Mouse (Mus musculus) C2C12 (cell line): ENCODE results near the gene Bcl2a1a. TPM values are rescaled to one million over a fixed set of nuclear protein-coding genes. Genes with fewer than 3 reads are reported as not detected.
"Not testable (repeated sequence)": the region's sequence is repeated elsewhere in the genome, so short reads cannot be mapped to it uniquely, and the experiment has no call there.

ENCODE experiments used
- H3K27me3 ChIP-seq: one replicate; pipeline ENCODE4 v1.6.1; 2011; ENCODE audit not compliant: control insufficient read depth, insufficient read depth, insufficient read length
- H3K36me3 ChIP-seq: one replicate; pipeline ENCODE4 v1.6.1; 2011; ENCODE audit not compliant: control insufficient read depth, insufficient read depth
- H3K4me3 ChIP-seq: one replicate; pipeline ENCODE4 v1.5.1; 2011; ENCODE audit warnings: mild to moderate bottlenecking, control low read depth; ENCODE audit not compliant: poor library complexity, insufficient read depth, severe bottlenecking
- H3K79me2 ChIP-seq: one replicate; pipeline ENCODE4 v1.6.1; 2011; ENCODE audit not compliant: control insufficient read depth, insufficient read depth
- H3K79me3 ChIP-seq: one replicate; pipeline ENCODE4 v1.6.1; 2011; ENCODE audit warnings: low read depth, control low read depth
- H3ac ChIP-seq: one replicate; pipeline ENCODE3; 2011; ENCODE audit warnings: low read depth; ENCODE audit not compliant: control insufficient read depth, insufficient read length
- polyA plus RNA-seq: library from polyadenylated mRNA; unstranded; fragments of >200 nt; fragmentation: generic; extraction: Trizol; gene quantifications from one replicate; pipeline ENCODE4 v1.2.1, GENCODE M21; 2012; ENCODE audit warnings: missing spikeins

The Bcl2a1a gene
- polyA plus RNA-seq, 1 experiment: not detected

- not testable (repeated sequence) for H3K4me3 ChIP-seq
Observed at GRCm38 (mm10) chr9:88976875-88977274, 20.2 kb downstream of the Bcl2a1a start.

GRCm38 (mm10) chr9:88979781-88980180, 23.1 kb downstream of the Bcl2a1a start:
- not testable (repeated sequence) for H3K36me3 ChIP-seq, H3K79me2 ChIP-seq, H3K79me3 ChIP-seq, H3K4me3 ChIP-seq, H3K27me3 ChIP-seq, H3ac ChIP-seq

More at GRCm38 (mm10) chr9:88976875-88977274, 20.2 kb downstream of the Bcl2a1a start:
- H3ac ChIP-seq, H3K79me3 ChIP-seq, H3K36me3 ChIP-seq, H3K27me3 ChIP-seq, H3K79me2 ChIP-seq: not testable (repeated sequence)

GRCm38 (mm10) chr9:89001541-89001940, 44.8 kb downstream of the Bcl2a1a start:
- not testable (repeated sequence) for H3ac ChIP-seq, H3K4me3 ChIP-seq, H3K36me3 ChIP-seq, H3K79me2 ChIP-seq, H3K27me3 ChIP-seq, H3K79me3 ChIP-seq

Other genes starting within 250 kb of the Bcl2a1a start
- 17.1 TPM for gene Mthfsl, start 236.6 kb upstream of the Bcl2a1a start, polyA plus RNA-seq
- 0.06 TPM for gene Bcl2a1d, start 225.0 kb upstream of the Bcl2a1a start, polyA plus RNA-seq
- 0.07 TPM for gene Trim43c, start 117.7 kb upstream of the Bcl2a1a start, polyA plus RNA-seq
- gene Trim43b, start 135.9 kb downstream of the Bcl2a1a start, polyA plus RNA-seq: not detected
- not detected for gene Bcl2a1b, start 242.3 kb downstream of the Bcl2a1a start, polyA plus RNA-seq
- not detected for gene Gm29094, start 242.5 kb downstream of the Bcl2a1a start, polyA plus RNA-seq